Mouse (Mus musculus) bone marrow macrophage, adult 2 months (primary cell): ENCODE results near the gene Ttc9c.

Experiments used
- CTCF ChIP-seq: IDR thresholded peaks from 2 replicates; pipeline ENCODE4 v1.5.1; 2012; ENCODE audit warnings: low read depth, mild to moderate bottlenecking, low read length, moderate library complexity
- POLR2A ChIP-seq: IDR thresholded peaks from 2 replicates; pipeline ENCODE4 v1.6.1; 2012; ENCODE audit warnings: mild to moderate bottlenecking, low read depth, low read length, borderline replicate concordance

- TF ChIP-seq POLR2A (no peak), CTCF (no peak)
Measured at GRCm38 (mm10) chr19:8851639-8852038, 32.5 kb upstream of the Ttc9c start.
